Mouse (Mus musculus) myocyte (in vitro differentiated cells): ENCODE results near the gene Cenpx. TPM values are rescaled to one million over a fixed set of nuclear protein-coding genes. Genes with fewer than 3 reads are reported as not detected.
A peak's percentile ranks its signal among the peaks of the same experiment; 100 is the strongest.

ENCODE experiments used
- H3K27me3 ChIP-seq: one replicate; pipeline ENCODE4 v1.6.1; 2011; ENCODE audit not compliant: control insufficient read depth, insufficient read depth, insufficient read length
- H3K36me3 ChIP-seq: one replicate; pipeline ENCODE4 v1.6.1; 2011; ENCODE audit not compliant: control insufficient read depth, insufficient read depth
- H3K4me2 ChIP-seq: one replicate; pipeline ENCODE4 v1.6.1; 2011; ENCODE audit warnings: low read depth, control low read depth
- H3K4me3 ChIP-seq: one replicate; pipeline ENCODE4 v1.5.1; 2011; ENCODE audit warnings: mild to moderate bottlenecking, control low read depth, moderate library complexity
- H3K79me2 ChIP-seq: one replicate; pipeline ENCODE4 v1.6.1; 2011; ENCODE audit not compliant: control insufficient read depth, insufficient read depth
- H3ac ChIP-seq: one replicate; pipeline ENCODE4 v1.6.1; 2011; ENCODE audit not compliant: control insufficient read depth, insufficient read length
- CEBPB ChIP-seq: IDR thresholded peaks from 2 replicates; pipeline ENCODE4 v1.6.1; 2011; ENCODE audit warnings: mild to moderate bottlenecking, moderate library complexity; ENCODE audit not compliant: poor library complexity, insufficient read depth, severe bottlenecking
- E2F4 ChIP-seq: IDR thresholded peaks from one replicate; pipeline ENCODE4 v1.6.1; 2011; ENCODE audit warnings: mild to moderate bottlenecking, control low read depth, moderate library complexity; ENCODE audit not compliant: insufficient read depth
- MAX ChIP-seq: IDR thresholded peaks from one replicate; pipeline ENCODE4 v1.6.1; 2011; ENCODE audit warnings: low read depth, mild to moderate bottlenecking, control low read depth
- MYOD1 ChIP-seq, 3 experiments: IDR thresholded peaks; one replicate each; pipeline ENCODE4 v1.6.1; 2011; ENCODE audit warnings: control low read depth in 2 of 3, low read depth in 2 of 3, mild to moderate bottlenecking in 2 of 3, moderate library complexity in 1 of 3; ENCODE audit not compliant: insufficient read length in 2 of 3, control insufficient read depth in 1 of 3
- MYOG ChIP-seq, 3 experiments: IDR thresholded peaks; one replicate each; pipeline ENCODE4 v1.6.1; 2011; ENCODE audit warnings: control low read depth in 2 of 3, low read depth in 2 of 3, mild to moderate bottlenecking in 2 of 3; ENCODE audit not compliant: insufficient read length in 2 of 3, control insufficient read depth in 1 of 3, insufficient read depth in 1 of 3
- POLR2A ChIP-seq: IDR thresholded peaks from one replicate; pipeline ENCODE4 v1.6.1; 2011; ENCODE audit warnings: low read depth, mild to moderate bottlenecking, control low read depth, moderate library complexity; ENCODE audit not compliant: insufficient read length
- POLR2AphosphoS2 ChIP-seq: IDR thresholded peaks from one replicate; pipeline ENCODE4 v1.6.1; 2011; ENCODE audit warnings: low read depth, control low read depth; ENCODE audit not compliant: insufficient read length
- REST ChIP-seq: IDR thresholded peaks from one replicate; pipeline ENCODE4 v1.6.1; 2011; ENCODE audit warnings: mild to moderate bottlenecking, control low read depth, moderate library complexity; ENCODE audit not compliant: insufficient read depth, insufficient read length
- SRF ChIP-seq: IDR thresholded peaks from one replicate; pipeline ENCODE4 v1.6.1; 2011; ENCODE audit warnings: low read depth; ENCODE audit not compliant: control insufficient read depth, insufficient read length
- TCF12 ChIP-seq: IDR thresholded peaks from one replicate; pipeline ENCODE4 v1.6.1; 2011; ENCODE audit warnings: mild to moderate bottlenecking, control low read depth; ENCODE audit not compliant: poor library complexity, insufficient read depth, severe bottlenecking
- TCF3 ChIP-seq: IDR thresholded peaks from one replicate; pipeline ENCODE4 v1.6.1; 2011; ENCODE audit warnings: low read depth, control low read depth; ENCODE audit not compliant: insufficient read length
- USF1 ChIP-seq: IDR thresholded peaks from one replicate; pipeline ENCODE4 v1.6.1; 2011; ENCODE audit warnings: low read depth, mild to moderate bottlenecking, control low read depth, moderate library complexity
- polyA plus RNA-seq: library from polyadenylated mRNA; unstranded; fragments of >200 nt; fragmentation: generic; extraction: Trizol; gene quantifications from one replicate; pipeline ENCODE4 v1.2.1, GENCODE M21; 2012; ENCODE audit warnings: missing spikeins

Cenpx gene
- polyA plus RNA-seq, 1 experiment: 42.5 TPM

DNA sequence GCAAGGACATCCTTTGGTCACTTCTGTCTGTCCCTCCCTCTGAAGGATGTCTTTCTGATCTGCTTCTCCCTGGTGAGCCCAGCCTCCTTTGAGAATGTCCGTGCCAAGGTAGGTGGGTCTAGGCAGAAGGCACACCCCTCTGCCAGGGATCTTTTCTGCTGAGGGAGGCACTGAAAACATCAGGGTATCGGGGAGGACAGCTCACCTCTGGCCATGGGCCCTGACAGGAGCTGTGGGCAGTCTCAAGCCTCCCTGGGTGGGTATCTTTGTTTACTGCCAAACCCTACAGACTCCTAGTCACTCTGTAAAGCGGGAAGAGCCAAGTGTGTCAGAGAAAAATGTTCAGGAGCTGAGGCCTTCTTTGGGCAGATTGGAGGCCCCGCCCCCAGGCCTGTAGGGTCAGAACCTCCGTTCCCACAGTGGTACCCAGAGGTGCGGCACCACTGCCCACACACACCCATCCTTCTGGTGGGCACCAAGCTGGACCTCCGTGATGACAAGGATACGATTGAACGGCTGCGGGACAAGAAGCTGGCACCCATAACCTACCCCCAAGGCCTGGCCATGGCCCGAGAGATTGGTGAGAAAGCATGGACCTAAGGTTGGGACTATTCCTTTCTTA, 9.3 kb upstream of the Cenpx start:
- Histone ChIP-seq H3K27me3 (no peaks in the 10 kb centered on the region), H3ac (no peak overlapping the region), H3K36me3 (no peaks in the 10 kb centered on the region), H3K79me2 (no peaks in the 10 kb centered on the region), H3K4me3 (no peak overlapping the region), H3K4me2 (no peak overlapping the region)
- no peak for TF ChIP-seq E2F4
- TF ChIP-seq SRF: no peak
- TF ChIP-seq MAX: no peak
- no peak for TF ChIP-seq POLR2A
- TF ChIP-seq REST: no peak
- TF ChIP-seq CEBPB: no peak
- TF ChIP-seq MYOD1 (IDR thresholded peaks at IDR 0.05; ENCODE audit: control insufficient read depth in 1 of 3, insufficient read length in 2 of 3, low read depth in 2 of 3): no peak
- TF ChIP-seq TCF12: no peak
- no peak for TF ChIP-seq USF1
- TF ChIP-seq TCF3: no peak
- no peak for TF ChIP-seq POLR2AphosphoS2
- TF ChIP-seq MYOG (IDR thresholded peaks at IDR 0.05; ENCODE audit: control insufficient read depth in 1 of 3, insufficient read depth in 1 of 3, insufficient read length in 2 of 3, low read depth in 2 of 3): no peak

DNA sequence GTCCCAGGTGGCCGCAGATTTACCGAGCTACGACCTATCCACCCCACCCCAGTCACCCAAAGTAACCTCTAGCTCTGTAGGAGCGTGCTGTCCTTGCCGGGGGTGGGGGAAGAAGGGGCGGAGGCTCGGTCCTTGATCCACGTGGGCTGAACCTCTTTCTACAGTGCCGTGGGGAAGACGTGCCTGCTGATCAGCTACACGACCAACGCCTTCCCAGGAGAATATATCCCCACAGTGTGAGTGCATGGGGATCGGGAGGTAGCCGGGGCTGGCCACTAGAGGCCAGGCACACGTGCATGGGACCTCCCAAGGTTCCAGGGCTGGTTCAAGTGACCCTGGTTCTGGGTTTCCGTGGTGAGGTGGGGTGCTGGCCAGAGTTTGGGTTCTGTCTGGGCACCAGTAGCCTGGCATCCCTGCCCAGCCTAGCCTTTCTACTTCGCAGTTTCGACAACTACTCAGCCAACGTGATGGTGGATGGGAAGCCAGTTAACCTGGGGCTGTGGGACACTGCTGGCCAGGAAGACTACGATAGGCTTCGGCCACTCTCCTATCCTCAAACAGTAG, 8.6 kb upstream of the Cenpx start:
- Histone ChIP-seq H3K4me3 (no peak overlapping the region), H3K27me3 (no peaks in the 10 kb centered on the region), H3ac (no peak overlapping the region), H3K36me3 (no peaks in the 10 kb centered on the region), H3K4me2 (peak overlapping the region; percentile 42), H3K79me2 (no peaks in the 10 kb centered on the region)
- TF ChIP-seq MYOD1 (IDR thresholded peaks at IDR 0.05; ENCODE audit: control insufficient read depth in 1 of 3, insufficient read length in 2 of 3, low read depth in 2 of 3) (no peak), E2F4 (no peak), TCF3 (no peak), TCF12 (no peak), MAX (no peak), POLR2AphosphoS2 (no peak), USF1 (no peak), MYOG (IDR thresholded peaks at IDR 0.05; ENCODE audit: control insufficient read depth in 1 of 3, insufficient read depth in 1 of 3, insufficient read length in 2 of 3, low read depth in 2 of 3) (no peak), POLR2A (no peak), REST (no peak), CEBPB (no peak), SRF (no peak)

- H3K36me3 ChIP-seq: peaks cover 7% of the 10 kb centered on the region
- no peak within 1 kb of the TSS for H3ac ChIP-seq
- H3K79me2 ChIP-seq: no peaks in the 10 kb centered on the region
- H3K4me2 ChIP-seq: peak within 1 kb of the TSS; percentile 42
- no peaks in the 10 kb centered on the region for H3K27me3 ChIP-seq
- TF ChIP-seq MAX (no peak), POLR2AphosphoS2 (peak; percentile 33)
- H3K4me3 ChIP-seq: no peak within 1 kb of the TSS
Measured at GRCm38 (mm10) chr11:120721124-120722066, 7.9 kb upstream of the Cenpx start, which contains the start of gene Rac3. Rac3 (plus strand) TSS chr11:120721470.

DNA sequence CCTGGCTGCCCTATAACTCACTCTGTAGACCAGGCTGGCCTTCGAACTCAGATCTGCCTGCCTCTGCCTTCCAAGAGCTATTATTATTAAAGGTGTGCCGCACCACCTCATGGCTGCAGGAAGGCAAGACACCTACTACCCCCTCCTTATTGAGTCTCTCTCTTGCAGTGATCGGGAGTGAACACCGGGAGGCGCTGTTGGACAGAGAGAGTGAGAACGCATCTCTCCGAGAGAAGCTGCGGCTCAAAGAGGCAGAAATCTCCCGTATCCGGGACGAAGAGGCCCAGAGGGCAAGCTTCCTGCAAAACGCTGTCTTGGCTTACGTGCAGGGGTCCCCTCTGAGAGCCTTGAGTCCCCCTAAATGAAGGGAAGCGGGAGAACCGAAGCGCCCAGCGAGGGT, 6.9 kb upstream of the Cenpx start:
- Histone ChIP-seq H3K79me2 (no peaks in the 10 kb centered on the region), H3K36me3 (peaks cover 7% of the 10 kb centered on the region), H3ac (no peak overlapping the region), H3K27me3 (no peaks in the 10 kb centered on the region), H3K4me2 (peak overlapping the region; percentile 42), H3K4me3 (no peak overlapping the region)
- TF ChIP-seq CEBPB (no peak), MYOG (IDR thresholded peaks at IDR 0.05; ENCODE audit: control insufficient read depth in 1 of 3, insufficient read depth in 1 of 3, insufficient read length in 2 of 3, low read depth in 2 of 3) (no peak)
